Mouse (Mus musculus) heart, postnatal 36 days (tissue): ENCODE measurements around the gene Rpl27. TPM values are rescaled to one million over a fixed set of nuclear protein-coding genes. Genes with fewer than 3 reads are reported as not detected.

Experiments used
- DNase-seq, 2 experiments: peaks; one replicate each; pipeline ENCODE4 v3.0.0; 2021 to 2022
- intact Hi-C: fragments of 180-260 bp; cut with DNase I; formaldehyde crosslinking; loops from one replicate; pipeline ENCODE4 v1.15.1; 2025
- microRNA-seq, 2 experiments: library from miRNA; unstranded; fragments of <30 nt; microRNA quantifications; one replicate each; pipeline ENCODE4 v1.2.0; 2021; ENCODE audit warnings: borderline number of aligned reads in 2 of 2
- total RNA-seq, 2 experiments: library from RNA; stranded (reverse); gene quantifications; 2 replicates each; pipeline ENCODE4 v1.2.3; 2021

Gene Rpl27
- total RNA-seq, 2 experiments from 2014 or later: 48.2 to 52.4 TPM

- no peak for DNase-seq
- intact Hi-C loops: no loop called here
Measured at GRCm38 (mm10) chr11:101486126-101486525, 44.0 kb downstream of the Rpl27 start.

Small RNA genes lying within 50 kb of the gene (microRNA-seq; reads per million reads assigned to microRNA genes)
- 4.3 to 8.7 reads per million in 2 experiments for gene Mir6929

Other genes starting within 250 kb of the Rpl27 start
- gene Ezh1, start 215.8 kb upstream of the Rpl27 start, total RNA-seq: 10 to 100 TPM; 34.8 to 36.7 TPM
- 100 to 1,000 TPM in 1 of 2 experiments, 10 to 100 TPM in 1; 88.9 to 132 TPM for gene Ramp2, start 196.3 kb upstream of the Rpl27 start, total RNA-seq
- gene Vps25, start 188.6 kb upstream of the Rpl27 start, total RNA-seq: 10 to 100 TPM; 84.6 to 95.8 TPM
- gene Wnk4, start 181.7 kb upstream of the Rpl27 start, total RNA-seq: 10 to 100 TPM; 18.5 to 19.8 TPM
- under 1 TPM; 0.11 to 0.35 TPM for gene Cntd1, start 163.3 kb upstream of the Rpl27 start, total RNA-seq
- gene Coa3, start 163.2 kb upstream of the Rpl27 start, total RNA-seq: 10 to 100 TPM; 90.1 to 92.7 TPM
- 10 to 100 TPM; 88.6 to 98.7 TPM for gene Becn1, start 140.0 kb upstream of the Rpl27 start, total RNA-seq
- 10 to 100 TPM; 73.9 to 85.2 TPM for gene Psme3, start 126.1 kb upstream of the Rpl27 start, total RNA-seq
- 1 to 10 TPM; 1.8 to 2.2 TPM for gene Aoc2, start 117.2 kb upstream of the Rpl27 start, total RNA-seq
- 10 to 100 TPM; 13.5 to 16.7 TPM for gene Aoc3, start 111.7 kb upstream of the Rpl27 start, total RNA-seq
- not detected for gene G6pc, start 74.7 kb upstream of the Rpl27 start, total RNA-seq
- gene Aarsd1, start 24.7 kb upstream of the Rpl27 start, total RNA-seq: 10 to 100 TPM; 18.6 to 22.8 TPM
- 10 to 100 TPM in 1 of 2 experiments, 1 to 10 TPM in 1; 8.0 to 10.3 TPM for gene Gm27029, start 17.5 kb upstream of the Rpl27 start, total RNA-seq
- 10 to 100 TPM; 12.2 to 12.4 TPM for gene Rundc1, start 17.2 kb upstream of the Rpl27 start, total RNA-seq
- 10 to 100 TPM; 50.6 to 66.9 TPM for gene Ptges3l, start 17.0 kb upstream of the Rpl27 start, total RNA-seq
- gene Ifi35, start 6.1 kb downstream of the Rpl27 start, total RNA-seq: 10 to 100 TPM; 13.3 to 15.6 TPM
- 1 to 10 TPM; 5.6 to 6.2 TPM for gene Rnd2, start 22.7 kb downstream of the Rpl27 start, total RNA-seq
- gene Vat1, start 23.9 kb downstream of the Rpl27 start, total RNA-seq: 10 to 100 TPM; 22.0 to 24.9 TPM
- under 1 TPM; 0.31 to 0.51 TPM for gene Brca1, start 109.7 kb downstream of the Rpl27 start, total RNA-seq
- 10 to 100 TPM; 94.3 to 99.5 TPM for gene Nbr1, start 109.9 kb downstream of the Rpl27 start, total RNA-seq
- gene Tmem106a, start 139.9 kb downstream of the Rpl27 start, total RNA-seq: 1 to 10 TPM; 3.6 to 4.7 TPM
- not detected for gene Gm11634, start 157.0 kb downstream of the Rpl27 start, total RNA-seq
- 10 to 100 TPM; 41.6 to 47.3 TPM for gene Rdm1, start 184.9 kb downstream of the Rpl27 start, total RNA-seq
- 10 to 100 TPM; 23.4 to 23.5 TPM for gene Arl4d, start 223.2 kb downstream of the Rpl27 start, total RNA-seq